Mouse (Mus musculus): ENCODE results near the gene Crip1. TPM values are rescaled to one million over a fixed set of nuclear protein-coding genes. Genes with fewer than 3 reads are reported as not detected.

Gene Crip1
- total and polyA plus RNA-seq, 3 experiments: 282 to 438 TPM; not detected in 1

DNA sequence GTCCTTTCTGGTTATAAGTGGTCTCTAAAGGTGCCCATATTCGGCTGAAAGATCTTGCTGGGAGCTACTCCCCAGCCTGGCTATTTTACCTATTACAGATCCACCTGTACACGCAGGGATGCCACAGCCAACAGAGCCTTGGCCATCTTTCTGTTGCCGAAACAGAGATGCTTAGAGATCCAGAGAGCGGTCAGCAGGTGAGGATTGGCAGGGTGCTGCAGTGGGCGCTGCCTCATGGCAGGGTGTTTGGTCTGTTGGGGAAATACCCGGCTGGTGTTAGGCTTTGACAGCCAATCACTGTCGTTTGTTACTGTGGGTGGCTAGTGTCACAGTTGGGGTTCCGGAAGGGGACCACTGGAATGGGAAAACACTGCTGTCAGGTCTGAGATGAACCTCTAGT is 11.9 kb downstream of the Crip1 start:
- Histone ChIP-seq H3K79me2 (ENCODE audit: control insufficient read depth, insufficient read depth, low read length, poor library complexity) (peaks cover 10% of the 10 kb centered on the region), H3K9ac (ENCODE audit: control insufficient read depth, low read depth, low read length, poor library complexity, severe bottlenecking) (no peak overlapping the region), H3K4me3 (ENCODE audit: control insufficient read depth in 1 of 2, insufficient read depth in 1 of 2, low read depth in 2 of 2, low read length in 2 of 2) (no peak overlapping the region), H3K27me3 (ENCODE audit: control insufficient read depth in 1 of 2, insufficient read depth in 2 of 2, low read length in 2 of 2) (no peaks in the 10 kb centered on the region), H3K36me3 (ENCODE audit: control insufficient read depth in 1 of 2, insufficient read depth in 2 of 2, low read length in 2 of 2) (peaks cover 0 to 8% of the 10 kb centered on the region in 2 experiments; a peak in 2 of 4 replicates), H3K9me3 (replicated peaks; ENCODE audit: insufficient read depth, low read length) (no peaks in the 10 kb centered on the region), H3K27ac (ENCODE audit: control insufficient read depth, low read depth, low read length) (no peak overlapping the region), H3K4me1 (ENCODE audit: control insufficient read depth in 1 of 2, insufficient read depth in 2 of 2, low read length in 2 of 2) (peaks cover 6 to 15% of the 10 kb centered on the region in 2 experiments)
- DNase-seq (ENCODE audit: low read depth, low spot score): no peak
- TF ChIP-seq CTCF (IDR thresholded peaks at IDR 0.05 in 2 of 3, conservative IDR thresholded peaks at IDR 0.05 in 1 of 3; ENCODE audit: control insufficient read depth in 1 of 3, insufficient read depth in 1 of 3, low read depth in 2 of 3, low read length in 3 of 3, poor library complexity in 1 of 3, severe bottlenecking in 1 of 3) (no peak), TCF12 (IDR thresholded peaks at IDR 0.05; ENCODE audit: low read depth, low read length) (no peak), POLR2AphosphoS5 (IDR thresholded peaks at IDR 0.05; ENCODE audit: borderline replicate concordance, low read depth, low read length) (no peak), TBP (IDR thresholded peaks at IDR 0.05; ENCODE audit: low read depth, low read length) (no peak), MYB (IDR thresholded peaks at IDR 0.05; ENCODE audit: low read depth, low read length) (no peak), NELFE (IDR thresholded peaks at IDR 0.05; ENCODE audit: low read depth, low read length) (no peak), CHD2 (IDR thresholded peaks at IDR 0.05; ENCODE audit: low read length) (no peak), EP300 (IDR thresholded peaks at IDR 0.05; ENCODE audit: low read depth in 1 of 2, low read length in 2 of 2) (no peak), JUND (IDR thresholded peaks at IDR 0.05; ENCODE audit: low read depth, low read length) (no peak), BHLHE40 (IDR thresholded peaks at IDR 0.05; ENCODE audit: borderline replicate concordance, low read depth, low read length) (no peak), ETS1 (IDR thresholded peaks at IDR 0.05; ENCODE audit: low read depth, low read length) (no peak), USF1 (IDR thresholded peaks at IDR 0.05; ENCODE audit: low read depth, low read length) (no peak)

DNA sequence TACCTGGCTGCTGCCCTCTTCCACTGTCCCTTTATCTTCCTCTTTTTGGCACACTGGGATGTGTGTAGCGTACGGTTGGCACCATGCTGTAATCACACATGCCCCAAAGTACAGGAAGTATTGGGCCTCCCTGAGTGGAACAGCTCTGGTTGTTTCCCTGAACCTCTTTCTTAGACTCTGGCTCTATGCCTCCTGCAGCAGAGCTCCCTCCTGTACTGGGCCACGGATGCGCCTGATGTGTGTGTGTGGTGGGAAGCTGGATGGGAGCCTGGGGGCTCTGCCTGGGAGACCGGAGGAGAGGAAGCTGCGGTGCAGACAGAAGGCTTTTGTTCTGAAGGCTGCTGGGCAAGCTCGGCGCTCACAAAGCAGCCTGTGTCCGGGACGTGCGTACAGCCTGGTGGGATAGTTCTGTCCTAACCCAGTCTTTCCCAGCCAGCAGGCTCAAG is 17.5 kb downstream of the Crip1 start:
- TF ChIP-seq ZKSCAN1 (IDR thresholded peaks at IDR 0.05; ENCODE audit: low read depth, low read length) (no peak), BHLHE40 (IDR thresholded peaks at IDR 0.05; ENCODE audit: borderline replicate concordance, low read depth, low read length) (no peak), TBP (IDR thresholded peaks at IDR 0.05; ENCODE audit: low read depth, low read length) (no peak), POLR2AphosphoS2 (IDR thresholded peaks at IDR 0.05; ENCODE audit: low read length) (no peak), NRF1 (IDR thresholded peaks at IDR 0.05; ENCODE audit: insufficient read depth, low read depth, low read length, poor library complexity, severe bottlenecking) (no peak), CHD1 (IDR thresholded peaks at IDR 0.05; ENCODE audit: low read depth, low read length) (no peak), E2F4 (IDR thresholded peaks at IDR 0.05; ENCODE audit: borderline replicate concordance, low read depth, low read length) (no peak), TAL1 (IDR thresholded peaks at IDR 0.05; ENCODE audit: low read length) (no peak), MYB (IDR thresholded peaks at IDR 0.05; ENCODE audit: low read depth, low read length) (no peak), MEF2A (IDR thresholded peaks at IDR 0.05; ENCODE audit: extremely low read depth, insufficient replicate concordance, low read depth, low read length, poor library complexity, severe bottlenecking) (no peak)
- H3K79me2 ChIP-seq (ENCODE audit: control insufficient read depth, insufficient read depth, low read length, poor library complexity): no peaks in the 10 kb centered on the region
- H3K27me3 ChIP-seq (ENCODE audit: control insufficient read depth in 1 of 2, insufficient read depth in 2 of 2, low read length in 2 of 2): no peaks in the 10 kb centered on the region
- H3K9ac ChIP-seq (ENCODE audit: control insufficient read depth, low read depth, low read length, poor library complexity, severe bottlenecking): no peak overlapping the region
- no peak overlapping the region for H3K4me3 ChIP-seq (ENCODE audit: control insufficient read depth in 1 of 2, insufficient read depth in 1 of 2, low read depth in 2 of 2, low read length in 2 of 2)
- no peak overlapping the region for H3K27ac ChIP-seq (ENCODE audit: control insufficient read depth, low read depth, low read length)
- no peaks in the 10 kb centered on the region for H3K9me3 ChIP-seq (replicated peaks; ENCODE audit: insufficient read depth, low read length)
- H3K4me1 ChIP-seq (ENCODE audit: control insufficient read depth in 1 of 2, insufficient read depth in 2 of 2, low read length in 2 of 2): no peaks in the 10 kb centered on the region
- H3K36me3 ChIP-seq (ENCODE audit: control insufficient read depth in 1 of 2, insufficient read depth in 2 of 2, low read length in 2 of 2): no peaks in the 10 kb centered on the region
- no peak for DNase-seq (ENCODE audit: low read depth, low spot score)
